Mouse (Mus musculus) forelimb bud, embryonic 11.5 days (tissue): Measurements from ENCODE around the gene Hvcn1.
"Not testable (repeated sequence)": the region's sequence is repeated elsewhere in the genome, so short reads cannot be mapped to it uniquely, and the experiment has no call there.

ENCODE experiments used
- DNase-seq: peaks from one replicate; pipeline ENCODE4 v3.0.0-alpha.2; 2012; ENCODE audit warnings: low read depth, low spot score

The Hvcn1 gene

DNA sequence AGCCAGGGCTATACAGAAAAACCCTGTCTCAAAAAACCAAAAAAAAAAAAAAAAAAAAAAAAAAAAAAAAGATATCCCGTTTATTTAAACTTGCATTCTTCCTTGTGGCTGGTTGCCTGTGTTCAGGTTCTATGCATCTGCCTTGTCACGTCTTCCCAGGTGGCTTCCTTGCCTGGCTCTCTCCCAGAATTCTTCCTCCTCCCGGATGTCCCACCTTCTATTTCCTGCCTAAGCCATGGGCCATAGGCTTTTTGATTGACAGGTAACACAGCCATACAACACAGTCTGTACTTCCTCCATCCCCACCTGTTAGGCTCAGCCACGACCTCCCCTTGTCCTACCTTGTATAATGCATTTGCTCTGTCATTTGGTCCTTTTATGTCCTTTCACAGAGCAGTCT lies at the start of gene Hvcn1:
TSS of gene Hvcn1 (plus strand) at position 330 of the 400 bp plus-strand sequence.
- DNase-seq: no peak

DNA sequence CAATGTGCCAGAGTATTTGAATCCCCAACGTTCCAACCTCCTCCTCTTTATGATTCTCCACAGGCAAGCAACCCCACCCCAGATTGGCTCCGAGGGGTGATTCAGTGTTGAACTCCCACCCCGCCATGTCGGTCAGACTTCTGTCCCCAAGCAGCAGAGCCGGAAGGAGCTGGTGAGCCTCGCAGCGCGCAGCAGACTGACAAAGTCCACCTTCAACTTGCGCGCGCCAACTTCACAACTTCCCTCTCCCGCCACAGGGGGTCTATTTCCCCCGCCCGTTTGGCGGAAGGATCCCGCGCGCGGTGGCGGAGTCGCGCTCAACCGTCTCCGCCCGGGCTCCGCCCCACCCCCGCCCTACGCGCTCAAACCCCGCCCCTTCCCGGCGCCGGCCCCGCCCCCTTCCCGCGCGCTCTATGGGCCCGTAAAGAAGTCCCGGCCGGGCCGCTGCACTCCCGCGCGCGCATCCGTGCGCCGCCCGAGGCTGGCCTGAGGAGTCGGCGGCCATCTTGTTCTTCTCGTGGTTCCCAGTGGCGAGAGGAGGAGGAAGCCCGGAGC lies 48.7 kb upstream of the Hvcn1 start, which contains the start of gene Ppp1cc:
TSS of gene Ppp1cc (plus strand) at position 452 of the 555 bp plus-strand sequence.
- DNase-seq: peak; percentile 96

DNA sequence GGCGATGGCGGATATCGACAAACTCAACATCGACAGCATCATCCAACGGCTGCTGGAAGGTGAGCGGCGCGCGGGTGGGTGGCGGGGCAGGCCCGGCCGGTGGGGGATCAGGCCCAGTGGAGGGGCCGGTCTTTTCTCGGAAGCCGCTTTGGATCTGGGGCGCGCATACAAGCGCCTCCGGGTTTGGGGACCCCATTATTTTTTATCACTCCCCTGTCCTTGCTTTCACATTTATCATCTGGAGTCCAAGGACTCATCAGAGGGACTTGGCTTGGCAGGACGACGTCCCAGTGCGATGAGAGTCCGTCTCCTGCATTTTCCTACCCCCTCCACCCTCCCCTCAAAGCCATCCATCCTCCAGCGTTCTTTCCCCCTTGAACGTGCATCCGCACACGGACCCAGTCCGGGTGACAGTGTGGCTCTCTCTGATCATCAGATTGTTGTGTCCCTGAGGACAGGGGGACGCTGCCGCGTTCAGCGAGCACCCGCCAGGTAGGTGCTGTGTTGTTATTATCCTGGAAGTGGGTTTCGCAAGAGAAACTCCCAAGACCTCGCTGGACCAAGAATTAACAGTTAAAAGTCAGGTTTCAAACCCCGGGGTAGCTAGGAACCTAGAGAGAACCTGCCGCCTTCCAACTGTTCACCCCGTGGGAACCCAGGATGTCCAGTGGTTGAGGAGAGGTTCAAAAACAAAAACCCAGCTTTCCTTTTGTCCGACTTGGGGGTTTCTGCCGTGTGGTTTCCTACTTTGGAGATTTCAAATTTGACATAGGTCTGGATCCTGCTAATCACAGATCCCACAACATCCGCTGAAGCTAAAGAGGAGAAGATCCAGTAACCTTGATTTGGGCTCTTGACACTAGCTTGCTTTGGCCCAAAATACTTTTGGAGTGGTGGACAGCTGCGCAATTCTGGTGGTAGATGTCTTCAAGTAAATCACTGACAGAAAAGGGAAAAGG lies 47.8 kb upstream of the Hvcn1 start:
- no peak for DNase-seq

DNA sequence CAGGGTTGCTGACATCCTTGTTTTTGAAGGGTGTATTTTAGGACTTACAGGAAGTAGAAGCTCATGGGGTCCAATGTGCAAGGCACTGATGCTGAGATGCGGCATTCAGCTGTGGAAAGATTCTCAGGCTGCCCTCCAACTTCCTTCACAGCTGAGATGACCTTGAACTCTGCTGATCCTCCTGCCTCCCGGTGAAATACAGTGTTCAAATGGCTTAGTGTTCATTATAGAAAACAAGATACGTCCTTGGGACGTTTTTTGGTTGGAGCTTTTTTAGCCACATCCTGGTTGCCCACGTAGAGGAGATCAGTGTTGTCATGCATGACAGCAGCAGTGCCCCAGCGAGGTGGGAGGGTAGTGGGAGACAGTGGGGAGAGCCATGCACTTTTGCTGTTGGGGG lies 43.4 kb upstream of the Hvcn1 start:
- no peak for DNase-seq

DNA sequence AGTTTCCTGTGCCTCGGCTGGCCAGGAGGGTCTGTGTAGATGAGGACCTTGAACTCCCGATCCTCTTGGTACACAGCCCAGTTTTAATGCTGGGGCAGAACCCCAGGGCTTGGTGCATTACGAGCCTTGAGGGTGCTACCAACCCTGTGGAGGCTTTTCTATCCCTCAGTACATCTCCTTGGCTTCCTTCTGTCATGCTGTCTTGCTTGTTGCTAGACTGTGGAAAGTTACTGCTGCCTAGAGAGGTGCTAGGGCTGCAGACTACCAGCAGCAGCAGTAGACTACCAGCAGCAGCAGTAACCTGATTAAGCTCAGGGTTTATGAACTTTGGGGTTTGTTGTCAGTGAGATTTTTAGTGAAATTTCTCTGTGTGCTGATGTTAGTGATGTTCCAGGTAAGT lies 42.6 kb upstream of the Hvcn1 start:
- no peak for DNase-seq

DNA sequence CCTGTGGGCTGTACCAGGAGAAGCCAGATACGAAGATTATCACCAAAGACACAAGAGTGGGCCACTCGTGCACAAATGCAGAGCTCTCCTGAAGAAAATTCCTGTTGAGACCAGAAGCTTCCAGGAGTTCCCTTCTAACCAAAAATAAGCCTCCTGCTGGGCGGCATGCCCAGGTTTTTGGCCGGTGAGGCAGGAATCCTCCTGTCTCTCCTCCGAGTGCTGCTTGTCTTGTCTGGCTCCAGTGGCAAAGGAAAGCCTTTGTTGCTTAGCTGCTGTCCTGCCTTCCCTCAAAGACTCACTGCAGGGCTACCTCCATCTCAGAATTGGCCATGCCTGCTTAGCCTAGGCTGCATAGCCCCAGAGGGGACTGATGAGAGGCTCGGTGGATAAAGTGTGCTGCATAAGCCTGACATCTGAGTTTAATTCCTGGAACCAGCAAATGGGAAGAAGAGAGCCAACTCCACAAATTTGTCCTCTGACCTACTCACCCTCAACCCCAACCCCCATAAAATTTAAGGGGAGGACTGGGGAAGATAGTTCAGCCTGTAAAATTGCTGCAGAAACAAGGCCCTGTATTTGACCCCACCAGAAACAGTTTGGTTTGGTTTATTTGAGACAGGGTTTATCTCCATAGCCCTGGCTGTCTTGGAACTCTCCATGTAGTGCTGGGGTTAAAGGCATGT lies 41.2 kb upstream of the Hvcn1 start:
- no peak for DNase-seq

DNA sequence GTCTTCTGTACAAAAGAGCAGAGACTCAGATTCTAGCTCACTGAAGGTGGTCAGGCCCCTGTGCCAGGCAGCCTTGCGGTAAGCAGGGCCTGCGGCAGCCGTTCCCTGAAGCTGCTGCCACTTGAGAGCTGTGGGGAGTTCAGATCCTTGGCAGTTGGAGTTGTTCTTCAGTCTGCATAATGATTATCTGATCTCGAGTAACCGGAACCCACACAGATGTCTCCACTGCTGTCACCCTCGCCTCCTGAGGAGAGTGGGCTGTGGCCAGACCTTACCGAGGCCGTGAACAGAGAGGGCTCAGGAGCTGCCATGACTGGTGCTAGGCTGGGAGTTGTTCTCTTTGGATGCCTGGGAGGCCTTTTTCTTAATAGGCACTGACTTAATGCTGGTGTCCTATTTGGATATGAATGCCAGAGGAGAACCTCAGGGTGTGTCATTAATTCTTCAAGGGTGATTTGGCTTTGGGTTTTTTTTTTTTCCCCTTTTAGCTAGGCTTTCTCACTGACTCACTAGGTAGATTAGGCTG lies 39.9 kb upstream of the Hvcn1 start:
- no peak for DNase-seq

DNA sequence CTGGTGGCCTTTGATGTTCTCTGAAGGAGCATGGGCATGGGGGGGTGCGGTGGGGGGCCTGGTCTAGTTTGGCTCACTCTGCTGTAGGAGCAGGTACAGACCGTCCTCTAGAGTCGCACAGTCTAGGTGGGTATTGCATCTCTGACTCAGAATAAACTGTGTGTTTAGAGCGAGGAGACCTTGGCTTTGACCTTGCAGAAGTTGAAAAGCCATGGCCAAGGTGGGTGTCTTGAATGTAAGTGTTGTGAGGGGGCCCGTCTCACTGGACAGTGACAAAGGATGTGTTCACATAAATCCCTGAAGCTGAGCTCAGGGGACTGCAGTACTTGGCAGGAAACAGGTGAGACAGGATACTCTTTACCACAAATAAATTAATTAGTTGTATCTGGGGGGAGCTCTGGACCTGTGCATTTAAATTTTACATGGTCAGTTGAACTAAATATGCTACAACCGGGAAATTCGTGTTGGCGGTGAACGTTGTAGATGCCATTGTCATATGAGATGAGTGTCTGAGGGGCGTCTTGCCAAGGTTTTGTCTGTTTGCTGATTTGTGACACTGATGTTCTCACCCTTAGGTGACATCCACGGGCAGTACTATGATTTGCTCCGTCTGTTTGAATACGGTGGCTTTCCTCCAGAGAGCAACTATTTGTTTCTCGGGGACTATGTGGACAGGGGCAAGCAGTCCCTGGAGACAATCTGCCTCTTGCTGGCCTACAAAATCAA lies 38.1 kb upstream of the Hvcn1 start:
- DNase-seq: no peak

DNA sequence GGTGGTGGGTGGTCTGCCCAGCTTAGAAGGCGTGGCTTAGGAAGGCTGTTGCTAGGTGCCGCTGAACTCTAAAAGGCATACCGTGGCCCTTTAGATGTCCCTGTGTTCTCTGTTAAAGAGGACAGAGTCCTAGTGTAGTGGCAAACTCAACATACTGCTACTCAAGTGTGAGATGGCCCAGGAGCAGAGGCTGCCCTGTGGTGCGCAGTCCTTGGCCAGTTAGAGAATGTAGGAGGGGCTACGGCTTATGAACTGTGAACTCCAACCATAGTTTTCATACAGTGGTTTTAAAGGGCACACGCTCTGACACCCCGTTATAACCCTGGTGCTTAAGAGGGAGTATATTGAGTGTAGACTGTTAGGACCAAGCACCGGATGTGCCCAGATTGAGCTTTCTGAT lies 35.5 kb upstream of the Hvcn1 start:
- no peak for DNase-seq

DNA sequence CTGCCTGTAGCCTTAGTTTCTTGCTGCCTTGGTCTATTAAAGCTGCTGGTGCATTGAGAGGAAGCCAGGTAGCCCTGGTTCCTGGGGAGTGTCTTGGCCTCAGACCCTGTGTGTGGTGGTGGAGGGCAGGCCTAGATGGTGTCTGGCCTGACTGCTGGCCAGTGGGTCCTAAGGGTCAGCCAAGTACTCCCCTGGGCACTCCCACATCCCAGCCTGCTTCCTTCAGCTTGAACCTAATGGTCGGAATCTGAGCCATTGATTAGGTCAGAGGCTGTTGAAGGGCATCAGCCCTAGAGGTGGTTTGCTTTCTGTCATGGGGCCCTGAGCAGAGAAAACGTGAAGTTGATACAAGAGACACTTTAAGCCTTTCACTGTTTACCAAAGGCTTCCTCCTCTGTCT lies 31.2 kb upstream of the Hvcn1 start:
- no peak for DNase-seq

DNA sequence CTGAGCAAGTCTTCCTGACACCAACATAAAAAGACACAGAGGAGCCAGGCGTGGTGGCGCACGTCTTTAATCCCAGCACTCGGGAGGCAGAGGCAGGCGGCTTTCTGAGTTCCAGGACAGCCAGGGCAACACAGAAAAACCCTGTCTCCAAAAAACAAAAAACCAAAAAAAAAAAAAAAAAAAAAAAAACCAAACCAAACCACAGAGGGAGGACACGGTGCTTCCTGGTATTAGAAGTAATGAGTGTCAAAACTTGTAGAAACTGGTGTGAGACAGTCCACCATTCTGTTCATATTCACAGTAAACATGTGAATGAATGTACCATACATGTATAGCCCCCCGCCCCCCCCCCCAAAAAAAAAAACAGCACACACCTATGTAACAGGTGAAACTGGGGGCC lies 30.6 kb upstream of the Hvcn1 start:
- no peak for DNase-seq

DNA sequence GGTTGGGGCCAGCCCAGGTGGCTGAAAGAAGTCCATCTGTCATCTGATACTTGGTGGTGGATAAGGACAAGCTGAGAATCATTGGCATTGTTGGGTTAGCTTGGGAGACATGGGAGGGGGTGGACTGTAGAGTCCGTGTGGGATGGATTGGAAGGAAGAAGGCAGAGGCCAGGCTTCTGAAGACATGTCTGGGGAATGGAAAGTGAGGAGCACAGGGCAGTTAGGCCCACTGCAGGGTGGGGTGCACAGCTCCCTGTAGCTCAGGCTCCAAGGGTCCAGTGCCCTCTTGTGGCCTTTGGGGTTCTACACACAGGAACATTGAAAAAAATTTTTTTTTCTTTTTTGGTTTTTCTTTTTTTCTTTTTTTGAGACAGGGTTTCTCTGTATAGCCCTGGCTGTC lies 30.2 kb upstream of the Hvcn1 start:
- peak; percentile 46 for DNase-seq

DNA sequence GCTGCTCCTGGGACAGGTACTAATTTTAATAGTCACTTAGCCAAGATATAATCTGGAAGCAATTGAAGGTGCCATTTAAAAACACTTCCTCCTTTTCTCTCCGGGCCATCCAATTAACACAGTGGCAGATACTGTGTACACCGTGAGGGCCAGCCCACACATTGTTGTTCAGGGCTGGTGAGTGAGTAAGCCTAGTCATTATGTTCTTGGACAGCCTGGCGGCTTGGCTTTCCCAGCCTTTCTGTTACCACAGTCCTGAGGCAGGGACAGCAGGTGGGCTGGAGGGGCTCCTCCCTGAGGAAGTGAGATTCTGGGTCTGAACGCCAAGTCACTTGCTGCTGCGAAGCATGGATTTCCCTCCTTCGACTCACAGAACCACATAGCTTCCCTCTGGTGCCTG lies 26.9 kb upstream of the Hvcn1 start:
- DNase-seq: no peak

DNA sequence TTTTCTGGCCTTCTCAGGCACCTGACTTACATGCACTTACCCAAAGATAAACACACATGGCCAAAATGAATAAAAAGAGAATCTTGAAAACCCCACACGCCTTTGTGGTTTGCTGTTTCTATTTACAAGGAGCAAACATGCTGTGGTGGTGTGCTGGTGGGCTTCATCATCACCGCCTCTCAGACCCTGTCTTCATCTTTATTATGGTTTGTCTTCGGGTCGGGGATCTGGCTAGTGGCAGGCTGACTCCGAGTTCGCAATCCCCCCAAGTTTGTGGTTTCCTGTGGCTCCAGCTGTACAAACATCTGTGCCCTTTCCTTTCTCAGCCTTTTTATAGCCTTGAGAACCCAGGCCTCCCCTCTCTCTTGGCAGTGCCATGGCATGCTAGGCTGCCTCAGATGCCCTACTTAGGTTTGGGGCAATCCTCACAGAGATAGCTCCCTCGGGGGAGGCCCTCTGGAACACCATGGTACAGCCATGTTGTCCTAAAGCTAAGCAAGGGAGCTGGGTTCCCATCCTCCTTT lies 22.3 kb upstream of the Hvcn1 start:
- no peak for DNase-seq

DNA sequence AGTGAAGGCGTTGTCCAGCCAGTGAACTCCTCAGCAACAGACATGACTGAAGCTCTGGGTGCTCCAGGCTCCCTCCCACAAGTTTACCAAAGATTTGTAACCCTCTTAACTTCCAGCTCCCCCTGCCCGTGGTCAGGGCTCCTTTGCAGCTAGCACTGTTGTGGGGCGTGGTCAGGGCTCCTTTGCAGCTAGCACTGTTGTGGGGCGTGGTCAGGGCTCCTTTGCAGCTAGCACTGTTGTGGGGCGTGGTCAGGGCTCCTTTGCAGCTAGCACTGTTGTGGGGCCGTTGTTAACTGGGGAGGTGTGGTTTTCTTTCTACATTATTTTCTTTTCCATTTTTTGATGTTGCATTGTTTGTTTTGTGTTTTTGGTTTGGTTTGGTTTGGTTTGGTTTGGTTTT lies 21.7 kb upstream of the Hvcn1 start:
- not testable (repeated sequence) for DNase-seq

DNA sequence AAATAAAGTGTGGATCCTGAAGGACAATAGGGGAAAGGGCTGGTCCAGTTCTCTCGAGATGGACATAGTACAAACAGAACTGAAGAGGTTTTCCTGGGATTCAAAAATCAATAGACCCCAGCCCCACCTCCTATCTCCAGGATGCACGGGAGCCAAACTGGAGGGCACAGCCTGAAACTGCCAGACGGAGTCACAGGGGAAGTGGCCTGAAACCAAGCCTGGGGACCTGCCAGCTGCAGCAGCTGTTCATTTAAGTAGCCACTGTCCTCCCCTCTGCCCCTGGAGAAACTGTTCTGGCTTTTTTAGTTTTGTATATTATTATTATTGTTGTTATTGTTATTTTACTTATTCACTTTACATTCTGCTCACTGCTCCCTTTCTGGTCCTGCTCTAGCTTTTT lies 17.5 kb upstream of the Hvcn1 start:
- DNase-seq: no peak

DNA sequence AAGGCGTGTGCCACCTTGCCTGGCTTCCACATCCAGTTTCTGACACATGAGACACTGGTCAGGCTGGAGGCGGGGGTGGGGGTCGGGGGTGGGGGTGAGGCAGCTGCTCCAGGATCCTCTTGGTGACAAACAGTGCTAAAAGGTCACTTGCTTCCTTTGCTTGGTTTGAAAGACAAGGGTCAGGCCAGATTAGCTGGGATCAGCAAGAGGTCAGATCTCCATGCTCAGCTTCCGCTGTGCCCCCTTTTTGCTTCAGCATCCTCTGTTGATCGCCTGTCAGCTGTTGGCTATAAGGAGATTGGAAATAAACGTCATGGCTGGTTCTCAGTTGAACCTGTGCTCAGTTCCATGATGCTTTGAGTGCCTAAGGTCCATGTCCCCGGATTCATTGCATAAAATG lies 16.1 kb upstream of the Hvcn1 start:
- no peak for DNase-seq

DNA sequence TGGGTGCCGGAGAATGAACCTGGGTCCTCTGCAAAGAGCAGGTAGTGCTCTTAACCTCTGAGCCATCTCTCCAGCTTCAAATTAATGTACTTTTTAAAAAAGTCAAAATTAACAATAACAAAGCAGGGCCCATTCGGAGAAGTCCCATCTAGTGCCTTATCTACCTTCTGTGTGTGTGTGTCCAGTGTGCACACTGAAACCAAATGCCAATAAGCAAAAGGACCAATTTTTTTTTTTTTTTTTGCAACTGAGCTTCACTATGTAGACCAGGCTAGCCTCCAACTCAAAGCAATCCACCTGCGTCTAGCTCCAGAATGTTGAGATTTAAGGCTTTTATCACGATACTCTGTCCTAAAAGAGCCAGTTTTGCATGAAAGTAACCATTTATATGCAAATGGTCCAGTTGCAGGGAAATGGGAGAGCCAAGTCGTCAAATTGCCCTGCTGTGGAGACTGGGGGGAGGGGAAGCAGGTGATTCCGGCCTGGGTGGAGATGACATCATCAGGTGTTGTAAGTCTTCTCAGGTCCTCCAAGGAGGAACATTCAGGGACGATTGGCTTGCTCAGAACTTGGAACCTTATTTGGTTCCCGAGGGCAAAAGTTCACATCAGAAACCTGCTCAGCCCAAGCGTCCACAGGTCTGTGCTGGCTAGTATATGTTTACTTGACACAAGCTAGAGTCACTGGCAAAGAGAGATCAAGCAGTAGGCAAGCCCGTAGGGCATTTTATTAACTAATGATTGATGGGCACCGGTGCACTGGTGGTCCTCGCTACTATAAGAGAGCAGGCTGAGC lies 15.1 kb upstream of the Hvcn1 start:
- no peak for DNase-seq

DNA sequence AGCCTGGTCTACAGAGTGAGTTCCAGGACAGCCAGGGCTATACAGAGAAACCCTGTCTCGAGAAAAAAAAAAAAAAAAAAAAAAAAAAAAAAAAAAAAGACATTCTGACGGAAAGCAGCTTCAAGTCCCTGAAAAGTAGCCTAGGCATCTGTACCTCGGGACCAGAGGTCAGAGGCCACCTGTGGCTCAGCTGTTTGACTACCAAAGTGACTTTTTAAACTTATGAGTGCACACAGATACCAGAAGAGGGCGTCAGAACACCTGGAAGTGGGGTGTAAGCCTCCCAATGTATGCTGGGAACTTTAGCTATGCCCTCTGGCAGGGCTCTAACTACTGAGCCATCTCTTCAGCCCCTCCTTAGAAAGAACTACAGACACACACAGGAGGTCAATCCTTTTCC lies 14.3 kb upstream of the Hvcn1 start:
- no peak for DNase-seq

DNA sequence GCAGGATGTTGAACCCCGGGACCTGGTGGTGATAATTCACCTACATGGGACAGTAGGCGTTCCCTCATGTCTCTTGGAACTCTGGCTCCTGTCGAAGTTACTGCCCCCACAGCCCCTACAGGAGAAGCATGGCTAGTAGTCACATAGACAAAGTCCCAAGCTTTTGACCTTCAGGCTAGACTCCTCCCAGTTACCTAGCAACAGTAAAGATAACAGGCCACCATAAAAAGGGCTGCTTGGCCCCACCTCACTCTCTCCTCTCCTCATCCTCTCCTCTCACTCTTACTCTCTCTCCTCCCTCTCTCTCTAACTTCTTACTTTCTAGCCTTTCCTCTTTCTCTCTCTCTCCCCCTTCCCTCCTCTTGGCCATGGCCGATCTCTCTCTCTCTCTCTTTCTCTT lies 5.7 kb upstream of the Hvcn1 start:
- no peak for DNase-seq

DNA sequence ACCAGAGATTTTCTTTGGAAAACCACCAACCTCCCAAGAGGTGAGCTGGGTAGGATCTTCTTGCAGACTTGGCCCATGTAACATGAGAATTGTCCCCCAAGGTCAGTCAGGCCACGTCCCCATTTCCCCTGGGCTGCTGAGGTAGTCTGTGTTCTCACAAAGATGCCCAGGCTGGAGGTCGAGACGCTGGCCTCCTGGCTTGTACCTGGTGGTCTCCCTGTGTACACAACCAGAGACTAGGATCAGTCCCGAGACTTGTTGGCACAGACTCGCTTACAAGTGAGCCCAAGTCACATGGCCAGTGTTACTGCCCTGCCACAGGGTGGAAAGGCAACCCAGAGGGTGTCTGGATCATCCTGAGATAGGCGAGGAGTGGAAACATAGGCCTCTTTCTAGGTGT lies 4.7 kb upstream of the Hvcn1 start:
- no peak for DNase-seq
